ENCODE assay signal across 7 mouse cellular contexts in genomic region chr2:152817596-152818291, GRCm38 (mm10). TPM values are rescaled to one million over a fixed set of nuclear protein-coding genes. Genes with fewer than 3 reads are reported as not detected.
A peak's percentile ranks its signal among the peaks of the same experiment; 100 is the strongest.
DNase-seq lines count a peak whose midpoint lies in the region; ATAC-seq and TF ChIP-seq lines count a peak whose summit lies in the region.

No protein-coding gene starts in this region.

- H3K9me3 ChIP-seq in kidney, embryonic 14.5 days (ENCODE audit: control insufficient read depth, low read length): peaks cover 3% of the 10 kb centered on the region; the same call in 1 of the 2 replicates
- no peaks in the 10 kb centered on the region for H3K9me3 ChIP-seq in midbrain, embryonic 13.5 days

- H3K9ac ChIP-seq in heart, adult 2 months (ENCODE audit: low read depth, low read length): no peak overlapping the region; the same call in 1 of the 2 replicates
- H3K9ac ChIP-seq in kidney, embryonic 14.5 days (ENCODE audit: low read depth, low read length): no peak overlapping the region
- H3K9ac ChIP-seq in midbrain, embryonic 13.5 days (replicated peaks): no peak overlapping the region

- 0 out of 2 replicates have a peak, but pooled peaks have one; percentile 35 for TF ChIP-seq POLR2A in heart, adult 2 months (IDR thresholded peaks at IDR 0.05; ENCODE audit: insufficient read depth, low read depth, low read length)

- no peak overlapping the region for H3K4me3 ChIP-seq in heart, adult 2 months
- H3K4me3 ChIP-seq in kidney, embryonic 14.5 days (ENCODE audit: low read length): no peak overlapping the region
- H3K4me3 ChIP-seq in midbrain, embryonic 13.5 days (replicated peaks): no peak overlapping the region

- H3K79me2 ChIP-seq in heart, adult 2 months (replicated peaks; ENCODE audit: control insufficient read depth, insufficient read depth, low read length): peaks cover 8% of the 10 kb centered on the region; the same call in 1 of the 2 replicates

- H3K36me3 ChIP-seq in heart, adult 2 months (ENCODE audit: control insufficient read depth, insufficient read depth, low read length): peaks cover 49% of the 10 kb centered on the region
- H3K36me3 ChIP-seq in kidney, embryonic 14.5 days (ENCODE audit: control insufficient read depth, insufficient read depth, low read length): peaks cover 10% of the 10 kb centered on the region
- peaks cover 31% of the 10 kb centered on the region for H3K36me3 ChIP-seq in midbrain, embryonic 13.5 days

- no peak for TF ChIP-seq CTCF in heart, adult 2 months (IDR thresholded peaks at IDR 0.05)

- H3K4me1 ChIP-seq in heart, adult 2 months (ENCODE audit: control insufficient read depth, insufficient read depth, low read length): peaks cover 62% of the 10 kb centered on the region
- H3K4me1 ChIP-seq in kidney, embryonic 14.5 days (ENCODE audit: control insufficient read depth, insufficient read depth, low read length): peaks cover 38% of the 10 kb centered on the region
- peaks cover 67% of the 10 kb centered on the region for H3K4me1 ChIP-seq in midbrain, embryonic 13.5 days (replicated peaks)

- 4% methylated on average over 6 of the region's 6 CpGs for WGBS in heart, adult 2 months
- WGBS in kidney, embryonic 14.5 days: 51% methylated on average over 6 of the region's 6 CpGs
- WGBS in midbrain, embryonic 13.5 days: 71% methylated on average over 6 of the region's 6 CpGs

- TF ChIP-seq EP300 in heart, adult 2 months (IDR thresholded peaks at IDR 0.05; ENCODE audit: insufficient read depth, low read depth, low read length): 0 out of 2 replicates have a peak, but pooled peaks have one; percentile 31

- peak overlapping the region; percentile 97 for H3K27ac ChIP-seq in heart, adult 2 months
- H3K27ac ChIP-seq in kidney, embryonic 14.5 days (ENCODE audit: low read depth, low read length): peak overlapping the region; percentile 4; the same call in 1 of the 2 replicates
- peak overlapping the region; percentile 48 for H3K27ac ChIP-seq in midbrain, embryonic 13.5 days

- peak; percentile 71 for DNase-seq in spleen, adult 12 weeks (ENCODE audit: low spot score)
- no peak for DNase-seq in spleen, adult 18-20 months
- peak; percentile 85 for DNase-seq in cerebellum, adult 8-10 months
- DNase-seq in heart, adult 2 months: peak; percentile 59 to 66
- DNase-seq in ovary, postnatal 14 days (ENCODE audit: low spot score): no peak

- no peak overlapping the region for H3K4me2 ChIP-seq in kidney, embryonic 14.5 days (replicated peaks; ENCODE audit: low read depth, low read length)
- 0 out of 2 replicates have a peak overlapping the region, but pooled peaks have one; percentile 2 for H3K4me2 ChIP-seq in midbrain, embryonic 13.5 days (replicated peaks)

- intact Hi-C loops in heart, adult 2 months (cut with DNase I): no loop called here

- H3K27me3 ChIP-seq in heart, adult 2 months (ENCODE audit: control insufficient read depth, insufficient read depth, low read length): no peaks in the 10 kb centered on the region
- H3K27me3 ChIP-seq in kidney, embryonic 14.5 days (ENCODE audit: control insufficient read depth, insufficient read depth, low read length): no peaks in the 10 kb centered on the region
- no peaks in the 10 kb centered on the region for H3K27me3 ChIP-seq in midbrain, embryonic 13.5 days

- no peak for ATAC-seq in kidney, embryonic 14.5 days (ENCODE audit: low FRiP score, low TSS enrichment)
- ATAC-seq in midbrain, embryonic 13.5 days: peak; percentile 55; the same call in 1 of the 2 replicates

RNA-seq across cellular contexts. Expression of gene Bcl2l1, which starts 13.8 kb away (rescaled TPM):
- 100 to 1,000 TPM in 1 of 2 experiments, 10 to 100 TPM in 1; 51.9 to 102 TPM for total RNA-seq in heart, adult 2 months (2021)
- 48.1 and 51.2 TPM in 2 replicates for polyA plus RNA-seq in heart, adult 2 months (2012; rRNA removed)
- polyA plus RNA-seq in kidney, embryonic 14.5 days (2014; fragmentation: Nextera tagmentation; extraction: Ambion mirVana): 66.9 and 96.1 TPM in 2 replicates
- polyA plus RNA-seq in midbrain, embryonic 13.5 days (2015; fragmentation: Nextera tagmentation; extraction: Ambion mirVana): 190 and 195 TPM in 2 replicates

RNA-seq across cellular contexts. Expression of gene Tpx2, which starts 30.0 kb away (rescaled TPM):
- total RNA-seq in heart, adult 2 months (2021): 1 to 10 TPM in 1 of 2 experiments, under 1 TPM in 1; 0.75 to 1.1 TPM
- polyA plus RNA-seq in heart, adult 2 months (2012; rRNA removed): 0.18 and 0.50 TPM in 2 replicates
- polyA plus RNA-seq in kidney, embryonic 14.5 days (2014; fragmentation: Nextera tagmentation; extraction: Ambion mirVana): 107 and 124 TPM in 2 replicates
- polyA plus RNA-seq in midbrain, embryonic 13.5 days (2015; fragmentation: Nextera tagmentation; extraction: Ambion mirVana): 38.7 and 46.4 TPM in 2 replicates

Comparison
In these comparisons a context has a peak if more than half of its experiments do, and no peak if none do; other contexts are left out.
1. DNase-seq: peak in spleen, adult 12 weeks (single experiment), cerebellum, adult 8-10 months (single experiment) and heart, adult 2 months (2 of 2); none in spleen, adult 18-20 months (0 of 2) and ovary, postnatal 14 days (single experiment).
2. H3K27ac ChIP-seq: peak in every context shown above with its lines; median percentile 97 in heart, adult 2 months; 48 in midbrain, embryonic 13.5 days; 4 in kidney, embryonic 14.5 days.
3. RNA of gene Tpx2, which starts 30.0 kb away (polyA plus RNA-seq): 107 to 124 TPM in kidney, embryonic 14.5 days and 38.7 to 46.4 TPM in midbrain, embryonic 13.5 days; 0.18 to 0.50 TPM in heart, adult 2 months; every median in the first group is over 10 times any median in the second.